Mouse (Mus musculus) spleen, adult 18-20 months (tissue): ENCODE data around the gene Gm13272.
"Not testable (repeated sequence)": the region's sequence is repeated elsewhere in the genome, so short reads cannot be mapped to it uniquely, and the experiment has no call there.

Experiments used
- DNase-seq, 2 experiments: peaks; one replicate each; pipeline ENCODE4 v3.0.0; 2022; ENCODE audit warnings: mixed read lengths in 2 of 2

Gm13272 gene

DNA sequence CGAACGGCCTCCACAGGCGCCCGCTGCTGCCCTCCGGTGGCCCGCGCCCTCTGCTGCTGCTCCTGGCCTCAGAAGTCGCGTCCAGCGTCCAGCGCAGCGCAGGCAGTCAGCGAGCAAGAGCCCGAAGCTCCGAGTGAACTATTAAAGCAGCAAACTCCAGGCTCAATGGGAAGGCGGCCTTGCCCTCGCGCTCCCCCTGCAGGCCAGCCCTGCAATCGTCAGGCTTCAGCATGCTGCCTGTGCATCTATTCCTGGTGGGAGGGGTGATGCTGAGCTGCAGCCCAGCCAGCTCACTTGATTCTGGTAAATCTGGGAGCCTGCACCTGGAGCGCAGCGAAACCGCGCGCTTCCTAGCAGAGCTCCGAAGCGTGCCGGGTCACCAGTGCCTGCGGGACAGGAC, 8.8 kb downstream of the Gm13272 start, which contains the start of gene Gm13277:
Gene Gm13277 (plus strand): TSS at position 231 of the 400 bp plus-strand sequence.
- DNase-seq = peak; percentile 57 to 58

DNA sequence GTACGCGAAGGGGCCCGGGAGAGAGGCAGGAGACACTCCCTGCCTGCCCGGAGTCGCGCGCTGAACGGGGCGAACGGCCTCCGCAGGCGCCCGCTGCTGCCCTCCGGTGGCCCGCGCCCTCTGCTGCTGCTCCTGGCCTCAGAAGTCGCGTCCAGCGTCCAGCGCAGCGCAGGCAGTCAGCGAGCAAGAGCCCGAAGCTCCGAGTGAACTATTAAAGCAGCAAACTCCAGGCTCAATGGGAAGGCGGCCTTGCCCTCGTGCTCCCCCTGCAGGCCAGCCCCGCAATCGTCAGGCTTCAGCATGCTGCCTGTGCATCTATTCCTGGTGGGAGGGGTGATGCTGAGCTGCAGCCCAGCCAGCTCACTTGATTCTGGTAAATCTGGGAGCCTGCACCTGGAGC, 11.6 kb downstream of the Gm13272 start, which contains the start of gene Gm13278:
Gene Gm13278 (plus strand): TSS at position 301 of the 400 bp plus-strand sequence.
- not testable (repeated sequence) for DNase-seq

DNA sequence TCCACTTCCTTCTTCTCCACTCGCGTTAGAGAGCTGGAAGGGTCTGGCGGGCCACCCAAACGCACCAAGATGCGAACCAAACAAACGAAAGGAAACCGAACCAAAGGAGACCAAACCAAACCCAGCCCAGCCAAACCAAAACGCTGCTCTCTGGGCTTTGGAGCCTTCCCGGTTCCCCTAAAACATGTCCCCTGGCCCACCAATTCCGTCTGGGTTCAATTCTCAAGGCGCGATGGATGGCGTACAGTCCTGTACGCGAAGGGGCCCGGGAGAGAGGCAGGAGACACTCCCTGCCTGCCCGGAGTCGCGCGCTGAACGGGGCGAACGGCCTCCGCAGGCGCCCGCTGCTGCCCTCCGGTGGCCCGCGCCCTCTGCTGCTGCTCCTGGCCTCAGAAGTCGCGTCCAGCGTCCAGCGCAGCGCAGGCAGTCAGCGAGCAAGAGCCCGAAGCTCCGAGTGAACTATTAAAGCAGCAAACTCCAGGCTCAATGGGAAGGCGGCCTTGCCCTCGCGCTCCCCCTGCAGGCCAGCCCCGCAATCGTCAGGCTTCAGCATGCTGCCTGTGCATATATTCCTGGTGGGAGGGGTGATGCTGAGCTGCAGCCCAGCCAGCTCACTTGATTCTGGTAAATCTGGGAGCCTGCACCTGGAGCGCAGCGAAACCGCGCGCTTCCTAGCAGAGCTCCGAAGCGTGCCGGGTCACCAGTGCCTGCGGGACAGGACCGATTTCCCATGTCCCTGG, 14.5 kb downstream of the Gm13272 start, which contains the start of gene Gm13275:
Gene Gm13275 (plus strand): TSS at position 552 of the 740 bp plus-strand sequence.
- peak; percentile 66 to 79 for DNase-seq

DNA sequence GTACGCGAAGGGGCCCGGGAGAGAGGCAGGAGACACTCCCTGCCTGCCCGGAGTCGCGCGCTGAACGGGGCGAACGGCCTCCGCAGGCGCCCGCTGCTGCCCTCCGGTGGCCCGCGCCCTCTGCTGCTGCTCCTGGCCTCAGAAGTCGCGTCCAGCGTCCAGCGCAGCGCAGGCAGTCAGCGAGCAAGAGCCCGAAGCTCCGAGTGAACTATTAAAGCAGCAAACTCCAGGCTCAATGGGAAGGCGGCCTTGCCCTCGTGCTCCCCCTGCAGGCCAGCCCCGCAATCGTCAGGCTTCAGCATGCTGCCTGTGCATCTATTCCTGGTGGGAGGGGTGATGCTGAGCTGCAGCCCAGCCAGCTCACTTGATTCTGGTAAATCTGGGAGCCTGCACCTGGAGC, 17.4 kb downstream of the Gm13272 start, which contains the start of gene Gm13279:
Gene Gm13279 (plus strand): TSS at position 301 of the 400 bp plus-strand sequence.
- not testable (repeated sequence) for DNase-seq

DNA sequence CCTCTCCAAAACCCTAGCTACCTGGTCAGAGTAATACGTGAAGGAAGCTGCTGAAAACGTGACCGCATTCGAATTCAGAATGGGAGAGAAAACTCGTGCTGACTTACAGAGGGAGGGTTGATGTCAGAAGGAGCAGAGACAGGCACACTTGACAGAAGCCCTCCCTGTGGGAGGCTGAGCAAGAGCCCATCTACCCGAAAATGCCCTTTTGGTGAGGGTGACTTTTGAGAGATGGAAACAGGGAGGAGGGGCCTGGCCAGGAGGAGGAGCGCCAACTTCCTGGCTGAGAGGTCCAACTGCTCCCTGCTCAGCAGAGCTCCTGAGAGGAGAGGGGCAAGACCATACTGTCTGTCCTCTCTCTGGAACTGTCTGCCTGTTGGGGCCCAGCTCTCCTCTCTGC, 19.7 kb downstream of the Gm13272 start, which contains the start of gene Gm13285:
Gene Gm13285 (plus strand): TSS at position 301 of the 400 bp plus-strand sequence.
- DNase-seq = not testable (repeated sequence)

DNA sequence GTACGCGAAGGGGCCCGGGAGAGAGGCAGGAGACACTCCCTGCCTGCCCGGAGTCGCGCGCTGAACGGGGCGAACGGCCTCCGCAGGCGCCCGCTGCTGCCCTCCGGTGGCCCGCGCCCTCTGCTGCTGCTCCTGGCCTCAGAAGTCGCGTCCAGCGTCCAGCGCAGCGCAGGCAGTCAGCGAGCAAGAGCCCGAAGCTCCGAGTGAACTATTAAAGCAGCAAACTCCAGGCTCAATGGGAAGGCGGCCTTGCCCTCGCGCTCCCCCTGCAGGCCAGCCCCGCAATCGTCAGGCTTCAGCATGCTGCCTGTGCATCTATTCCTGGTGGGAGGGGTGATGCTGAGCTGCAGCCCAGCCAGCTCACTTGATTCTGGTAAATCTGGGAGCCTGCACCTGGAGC, 23.3 kb downstream of the Gm13272 start, which contains the start of gene Gm13287:
Gene Gm13287 (plus strand): TSS at position 301 of the 400 bp plus-strand sequence.
- not testable (repeated sequence) for DNase-seq

DNA sequence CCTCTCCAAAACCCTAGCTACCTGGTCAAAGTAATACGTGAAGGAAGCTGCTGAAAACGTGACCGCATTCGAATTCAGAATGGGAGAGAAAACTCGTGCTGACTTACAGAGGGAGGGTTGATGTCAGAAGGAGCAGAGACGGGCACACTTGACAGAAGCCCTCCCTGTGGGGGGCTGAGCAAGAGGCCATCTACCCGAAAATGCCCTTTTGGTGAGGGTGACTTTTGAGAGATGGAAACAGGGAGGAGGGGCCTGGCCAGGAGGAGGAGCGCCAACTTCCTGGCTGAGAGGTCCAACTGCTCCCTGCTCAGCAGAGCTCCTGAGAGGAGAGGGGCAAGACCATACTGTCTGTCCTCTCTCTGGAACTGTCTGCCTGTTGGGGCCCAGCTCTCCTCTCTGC, 25.6 kb downstream of the Gm13272 start, which contains the start of gene Gm13288:
Gene Gm13288 (plus strand): TSS at position 301 of the 400 bp plus-strand sequence.
- DNase-seq = not testable (repeated sequence)

DNA sequence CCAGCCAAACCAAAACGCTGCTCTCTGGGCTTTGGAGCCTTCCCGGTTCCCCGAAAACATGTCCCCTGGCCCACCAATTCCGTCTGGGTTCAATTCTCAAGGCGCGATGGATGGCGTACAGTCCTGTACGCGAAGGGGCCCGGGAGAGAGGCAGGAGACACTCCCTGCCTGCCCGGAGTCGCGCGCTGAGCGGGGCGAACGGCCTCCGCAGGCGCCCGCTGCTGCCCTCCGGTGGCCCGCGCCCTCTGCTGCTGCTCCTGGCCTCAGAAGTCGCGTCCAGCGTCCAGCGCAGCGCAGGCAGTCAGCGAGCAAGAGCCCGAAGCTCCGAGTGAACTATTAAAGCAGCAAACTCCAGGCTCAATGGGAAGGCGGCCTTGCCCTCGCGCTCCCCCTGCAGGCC, 26.1 kb downstream of the Gm13272 start:
- peak in 1 of 2 experiments; percentile 16 for DNase-seq

DNA sequence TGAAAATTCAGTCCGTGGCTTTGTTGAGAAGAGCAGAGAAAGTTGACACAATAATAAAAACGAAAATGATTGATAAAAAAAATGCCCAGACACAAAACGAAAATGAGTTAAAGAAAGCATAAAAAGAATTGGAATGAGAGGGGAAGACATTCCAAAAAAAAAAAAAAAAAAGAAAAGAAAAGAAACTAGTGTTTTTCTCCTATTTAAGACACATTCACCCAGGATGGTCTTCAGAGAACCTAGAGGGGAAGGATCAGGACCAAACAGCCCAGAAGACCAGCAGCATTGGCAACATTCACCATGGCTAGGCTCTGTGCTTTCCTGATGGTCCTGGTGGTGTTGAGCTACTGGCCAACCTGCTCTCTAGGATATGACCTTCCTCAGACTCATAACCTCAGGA, 36.3 kb downstream of the Gm13272 start, which contains the start of gene Ifna7:
Gene Ifna7 (plus strand): TSS at position 301 of the 400 bp plus-strand sequence.
- no peak for DNase-seq

DNA sequence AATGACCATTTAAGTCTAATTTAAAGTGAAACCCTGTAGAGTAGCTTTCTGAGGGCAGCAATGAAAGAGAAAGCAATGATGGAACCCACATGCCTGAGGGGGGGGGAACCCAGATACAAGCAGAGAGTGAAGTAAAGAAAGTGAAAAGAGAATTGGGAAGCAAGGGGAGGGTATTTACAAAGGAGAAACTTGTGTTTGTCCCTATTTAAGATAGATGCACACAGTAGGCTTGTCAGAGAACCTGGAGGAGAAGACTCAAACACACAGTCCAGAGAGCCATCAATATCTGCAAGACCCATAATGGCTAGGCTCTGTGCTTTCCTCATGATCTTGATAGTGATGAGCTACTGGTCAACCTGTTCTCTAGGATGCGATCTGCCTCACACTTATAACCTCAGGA, 40.0 kb downstream of the Gm13272 start, which contains the start of gene Ifna11:
Gene Ifna11 (plus strand): TSS at position 301 of the 400 bp plus-strand sequence.
- DNase-seq = no peak

DNA sequence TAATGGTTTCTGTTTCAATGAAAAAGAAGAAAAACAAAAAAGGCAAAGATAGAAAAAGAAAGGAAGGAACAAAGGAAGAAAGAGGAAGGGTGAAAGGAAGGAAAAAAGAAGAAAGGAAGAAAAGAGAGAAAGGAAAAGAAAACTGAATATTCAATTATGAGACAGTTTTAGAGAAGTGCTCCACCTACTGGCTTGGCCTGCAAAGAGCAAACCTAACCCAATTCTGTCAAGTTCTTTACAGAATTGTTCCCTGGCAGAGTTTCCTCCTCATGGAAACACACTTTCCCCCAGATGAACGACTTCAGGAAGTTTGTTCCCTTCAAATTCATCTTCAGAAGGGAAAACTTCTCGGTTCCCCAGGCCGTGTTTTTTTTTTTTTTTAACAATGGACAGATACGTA, 43.3 kb downstream of the Gm13272 start:
- peak in 1 of 2 experiments; percentile 21 for DNase-seq

DNA sequence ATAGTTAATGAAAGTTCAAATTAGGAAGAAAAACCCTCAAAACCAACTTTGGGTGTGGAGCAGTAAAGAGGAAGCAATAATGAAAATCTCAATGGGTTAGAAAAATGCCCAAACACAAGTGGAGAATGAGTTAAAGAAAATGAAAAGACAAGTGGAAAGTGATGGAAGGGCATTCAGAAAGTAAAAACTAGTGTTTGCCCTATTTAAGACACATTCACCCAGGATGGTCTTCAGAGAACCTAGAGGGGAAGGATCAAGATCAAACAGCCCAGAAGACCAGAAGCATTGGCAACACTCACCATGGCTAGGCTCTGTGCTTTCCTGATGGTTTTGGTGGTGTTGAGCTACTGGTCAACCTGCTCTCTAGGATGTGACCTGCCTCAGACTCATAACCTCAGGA, 47.5 kb downstream of the Gm13272 start, which contains the start of gene Ifna6:
Gene Ifna6 (plus strand): TSS at position 301 of the 400 bp plus-strand sequence.
- DNase-seq = not testable (repeated sequence)
